Mouse (Mus musculus): Measurements from ENCODE around the gene Dnajb1. TPM values are rescaled to one million over a fixed set of nuclear protein-coding genes. Genes with fewer than 3 reads are reported as not detected.
"Not testable (repeated sequence)": the region's sequence is repeated elsewhere in the genome, so short reads cannot be mapped to it uniquely, and the experiment has no call there.

Dnajb1 gene
- polyA plus RNA-seq, 1 experiment from 2014 or later: 65.2 TPM

- 70% methylated on average over 4 of the region's 4 CpGs for WGBS
- Histone ChIP-seq H3K27ac (ENCODE audit: low read length) (no peak overlapping the region), H3K4me1 (replicated peaks; ENCODE audit: control insufficient read depth, insufficient read depth, low read length) (peaks cover 10% of the 10 kb centered on the region), H3K36me3 (ENCODE audit: control insufficient read depth, insufficient read depth, low read length) (peaks cover 19% of the 10 kb centered on the region), H3K9me3 (ENCODE audit: control insufficient read depth, low read length) (no peaks in the 10 kb centered on the region), H3K4me2 (ENCODE audit: low read depth, low read length) (no peak overlapping the region), H3K4me3 (ENCODE audit: low read length) (no peak overlapping the region), H3K9ac (ENCODE audit: low read length) (no peak overlapping the region), H3K27me3 (ENCODE audit: control insufficient read depth, insufficient read depth, low read depth, low read length) (no peaks in the 10 kb centered on the region)
- no peak for ATAC-seq (ENCODE audit: low read depth)
Measured at GRCm38 (mm10) chr8:83569165-83569564, 38.8 kb upstream of the Dnajb1 start.

DNA sequence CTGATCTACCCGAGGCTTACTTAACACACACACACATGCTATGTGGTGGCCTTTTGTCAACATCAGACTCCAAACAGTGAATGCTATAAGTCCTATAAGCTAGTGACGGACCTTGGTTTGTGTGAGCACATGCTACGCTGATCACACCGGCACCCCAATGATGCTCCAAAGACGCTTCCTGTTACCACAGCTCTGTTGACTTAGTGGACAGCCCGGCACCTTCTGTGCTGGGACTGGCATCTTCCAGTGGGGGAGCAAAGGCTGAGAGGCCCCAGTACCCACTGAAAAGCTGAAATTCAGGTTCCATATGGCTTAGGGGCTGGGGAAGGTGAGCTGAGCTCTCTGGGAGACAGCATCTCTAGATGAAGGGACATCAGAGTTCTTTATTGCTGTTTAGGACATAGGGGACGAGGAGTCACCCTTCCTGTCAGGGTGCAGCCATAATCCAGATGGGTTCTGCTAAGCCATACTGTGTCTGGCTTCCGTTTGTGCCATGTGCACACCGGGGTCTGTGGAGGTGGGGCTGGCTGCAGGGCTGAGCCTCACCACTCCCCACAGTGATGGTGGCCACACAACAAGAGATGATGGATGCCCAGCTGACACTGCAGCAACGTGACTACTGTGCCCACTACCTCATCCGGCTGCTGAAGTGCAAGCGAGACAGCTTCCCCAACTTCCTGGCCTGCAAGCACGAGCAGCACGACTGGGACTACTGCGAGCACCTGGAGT lies 37.6 kb upstream of the Dnajb1 start:
- H3K4me1 ChIP-seq (replicated peaks; ENCODE audit: control insufficient read depth, insufficient read depth, low read length): peaks cover 21% of the 10 kb centered on the region
- ATAC-seq (ENCODE audit: low read depth): no peak
- no peak overlapping the region for H3K4me2 ChIP-seq (ENCODE audit: low read depth, low read length)
- H3K27ac ChIP-seq (ENCODE audit: low read length): no peak overlapping the region
- no peaks in the 10 kb centered on the region for H3K27me3 ChIP-seq (ENCODE audit: control insufficient read depth, insufficient read depth, low read depth, low read length)
- no peaks in the 10 kb centered on the region for H3K9me3 ChIP-seq (ENCODE audit: control insufficient read depth, low read length)
- H3K9ac ChIP-seq (ENCODE audit: low read length): no peak overlapping the region
- H3K4me3 ChIP-seq (ENCODE audit: low read length): no peak overlapping the region
- whole genome bisulfite sequencing: 79% methylated on average over 15 of the region's 15 CpGs
- H3K36me3 ChIP-seq (ENCODE audit: control insufficient read depth, insufficient read depth, low read length): peaks cover 19% of the 10 kb centered on the region

GRCm38 (mm10) chr8:83571001-83571340 lies 37.0 kb upstream of the Dnajb1 start:
- H3K27me3 ChIP-seq (ENCODE audit: control insufficient read depth, insufficient read depth, low read depth, low read length); H3K4me2 ChIP-seq (ENCODE audit: low read depth, low read length); H3K27ac ChIP-seq (ENCODE audit: low read length); ATAC-seq (ENCODE audit: low read depth); H3K9me3 ChIP-seq (ENCODE audit: control insufficient read depth, low read length); H3K4me3 ChIP-seq (ENCODE audit: low read length); H3K9ac ChIP-seq (ENCODE audit: low read length): not testable (repeated sequence)
- 95% methylated on average over 3 of the region's 7 CpGs for WGBS
- Histone ChIP-seq H3K36me3 (ENCODE audit: control insufficient read depth, insufficient read depth, low read length) (peaks cover 19% of the 10 kb centered on the region), H3K4me1 (replicated peaks; ENCODE audit: control insufficient read depth, insufficient read depth, low read length) (peaks cover 25% of the 10 kb centered on the region)

DNA sequence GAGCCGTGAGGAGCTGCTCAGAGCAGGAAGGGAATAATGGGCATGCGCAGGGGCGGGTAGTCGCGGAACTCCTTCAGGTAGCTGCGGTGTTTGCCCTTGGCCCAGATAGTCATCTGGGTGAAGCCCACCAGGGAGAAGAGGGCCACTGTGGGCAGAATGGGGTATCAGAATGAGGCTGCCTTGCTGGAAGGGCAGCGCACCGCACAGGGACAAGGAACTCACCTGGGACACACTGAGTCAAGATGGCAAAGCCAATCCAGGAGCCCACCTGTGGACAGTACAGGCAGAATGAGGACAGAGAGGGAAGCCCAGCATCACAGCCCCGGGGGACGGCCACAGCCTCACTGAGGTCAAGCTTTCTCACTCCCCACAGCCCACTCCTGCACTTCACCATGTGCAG lies 36.2 kb upstream of the Dnajb1 start:
- peaks cover 31% of the 10 kb centered on the region for H3K4me1 ChIP-seq (replicated peaks; ENCODE audit: control insufficient read depth, insufficient read depth, low read length)
- no peak overlapping the region for H3K4me2 ChIP-seq (ENCODE audit: low read depth, low read length)
- H3K9me3 ChIP-seq (ENCODE audit: control insufficient read depth, low read length): no peaks in the 10 kb centered on the region
- peaks cover 19% of the 10 kb centered on the region for H3K36me3 ChIP-seq (ENCODE audit: control insufficient read depth, insufficient read depth, low read length)
- 87% methylated on average over 10 of the region's 10 CpGs for WGBS
- ATAC-seq (ENCODE audit: low read depth): no peak
- H3K27me3 ChIP-seq (ENCODE audit: control insufficient read depth, insufficient read depth, low read depth, low read length): no peaks in the 10 kb centered on the region
- no peak overlapping the region for H3K27ac ChIP-seq (ENCODE audit: low read length)
- H3K9ac ChIP-seq (ENCODE audit: low read length): no peak overlapping the region
- H3K4me3 ChIP-seq (ENCODE audit: low read length): no peak overlapping the region

GRCm38 (mm10) chr8:83572246-83572812 lies 35.7 kb upstream of the Dnajb1 start:
- Histone ChIP-seq H3K27ac (ENCODE audit: low read length) (no peak overlapping the region), H3K9me3 (ENCODE audit: control insufficient read depth, low read length) (no peaks in the 10 kb centered on the region), H3K27me3 (ENCODE audit: control insufficient read depth, insufficient read depth, low read depth, low read length) (no peaks in the 10 kb centered on the region), H3K4me1 (replicated peaks; ENCODE audit: control insufficient read depth, insufficient read depth, low read length) (peaks cover 34% of the 10 kb centered on the region), H3K4me3 (ENCODE audit: low read length) (no peak overlapping the region), H3K4me2 (ENCODE audit: low read depth, low read length) (no peak overlapping the region), H3K36me3 (ENCODE audit: control insufficient read depth, insufficient read depth, low read length) (peaks cover 19% of the 10 kb centered on the region), H3K9ac (ENCODE audit: low read length) (no peak overlapping the region)
- no peak for ATAC-seq (ENCODE audit: low read depth)
- 90% methylated on average over 5 of the region's 5 CpGs for WGBS

- Histone ChIP-seq H3K27ac (ENCODE audit: low read length) (no peak overlapping the region), H3K36me3 (ENCODE audit: control insufficient read depth, insufficient read depth, low read length) (peaks cover 19% of the 10 kb centered on the region), H3K4me1 (replicated peaks; ENCODE audit: control insufficient read depth, insufficient read depth, low read length) (peaks cover 32% of the 10 kb centered on the region)
Measured at GRCm38 (mm10) chr8:83573140-83573875, 34.7 kb upstream of the Dnajb1 start.

DNA sequence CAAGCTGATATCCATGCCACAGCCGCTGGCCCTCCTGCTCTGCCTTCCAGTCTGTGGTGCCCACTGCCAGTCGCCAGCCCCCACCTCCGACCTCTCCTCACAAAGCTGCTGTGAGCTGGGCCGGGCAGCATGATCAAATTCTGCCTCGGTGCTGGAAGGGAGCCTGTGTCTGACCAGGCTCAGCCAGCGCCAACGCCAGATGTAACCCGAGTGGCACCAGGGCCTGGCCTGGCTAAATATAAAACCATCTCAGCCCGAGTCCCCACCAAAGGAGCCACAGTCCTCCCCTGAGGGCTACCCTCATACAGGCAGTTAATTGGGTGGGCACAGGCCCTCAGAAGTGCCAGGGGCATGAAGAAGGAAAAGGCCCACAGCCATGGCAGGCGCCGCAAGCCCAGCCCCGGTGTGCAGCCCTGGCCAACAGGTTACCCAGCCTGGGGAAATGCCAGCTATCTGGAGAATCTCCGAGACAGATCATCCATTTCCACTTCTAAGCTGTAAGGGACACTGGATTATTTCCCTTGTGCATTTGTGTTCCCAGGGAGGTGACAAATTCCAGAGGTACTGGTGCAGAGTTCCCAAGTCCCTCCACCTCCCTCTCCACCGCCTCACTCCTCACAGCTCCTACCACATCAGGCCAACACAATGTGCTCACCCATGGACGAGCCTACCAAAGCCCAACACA lies 33.2 kb upstream of the Dnajb1 start:
- H3K27me3 ChIP-seq (ENCODE audit: control insufficient read depth, insufficient read depth, low read depth, low read length): no peaks in the 10 kb centered on the region
- peak overlapping the region; percentile 97 for H3K27ac ChIP-seq (ENCODE audit: low read length)
- no peaks in the 10 kb centered on the region for H3K9me3 ChIP-seq (ENCODE audit: control insufficient read depth, low read length)
- WGBS: 63% methylated on average over 15 of the region's 15 CpGs
- H3K4me2 ChIP-seq (ENCODE audit: low read depth, low read length): no peak overlapping the region
- ATAC-seq (ENCODE audit: low read depth): no peak
- peaks cover 19% of the 10 kb centered on the region for H3K36me3 ChIP-seq (ENCODE audit: control insufficient read depth, insufficient read depth, low read length)
- H3K4me3 ChIP-seq (ENCODE audit: low read length): no peak overlapping the region
- H3K4me1 ChIP-seq (replicated peaks; ENCODE audit: control insufficient read depth, insufficient read depth, low read length): peaks cover 42% of the 10 kb centered on the region
- H3K9ac ChIP-seq (ENCODE audit: low read length): peak overlapping the region; percentile 30; the same call in 1 of the 2 replicates

More at GRCm38 (mm10) chr8:83573140-83573875, 34.7 kb upstream of the Dnajb1 start:
- no peak overlapping the region for H3K9ac ChIP-seq (ENCODE audit: low read length)
- H3K4me2 ChIP-seq (ENCODE audit: low read depth, low read length): no peak overlapping the region
- H3K4me3 ChIP-seq (ENCODE audit: low read length): no peak overlapping the region
- no peak for ATAC-seq (ENCODE audit: low read depth)
- 78% methylated on average over 18 of the region's 18 CpGs for WGBS
- no peaks in the 10 kb centered on the region for H3K9me3 ChIP-seq (ENCODE audit: control insufficient read depth, low read length)
- H3K27me3 ChIP-seq (ENCODE audit: control insufficient read depth, insufficient read depth, low read depth, low read length): no peaks in the 10 kb centered on the region

DNA sequence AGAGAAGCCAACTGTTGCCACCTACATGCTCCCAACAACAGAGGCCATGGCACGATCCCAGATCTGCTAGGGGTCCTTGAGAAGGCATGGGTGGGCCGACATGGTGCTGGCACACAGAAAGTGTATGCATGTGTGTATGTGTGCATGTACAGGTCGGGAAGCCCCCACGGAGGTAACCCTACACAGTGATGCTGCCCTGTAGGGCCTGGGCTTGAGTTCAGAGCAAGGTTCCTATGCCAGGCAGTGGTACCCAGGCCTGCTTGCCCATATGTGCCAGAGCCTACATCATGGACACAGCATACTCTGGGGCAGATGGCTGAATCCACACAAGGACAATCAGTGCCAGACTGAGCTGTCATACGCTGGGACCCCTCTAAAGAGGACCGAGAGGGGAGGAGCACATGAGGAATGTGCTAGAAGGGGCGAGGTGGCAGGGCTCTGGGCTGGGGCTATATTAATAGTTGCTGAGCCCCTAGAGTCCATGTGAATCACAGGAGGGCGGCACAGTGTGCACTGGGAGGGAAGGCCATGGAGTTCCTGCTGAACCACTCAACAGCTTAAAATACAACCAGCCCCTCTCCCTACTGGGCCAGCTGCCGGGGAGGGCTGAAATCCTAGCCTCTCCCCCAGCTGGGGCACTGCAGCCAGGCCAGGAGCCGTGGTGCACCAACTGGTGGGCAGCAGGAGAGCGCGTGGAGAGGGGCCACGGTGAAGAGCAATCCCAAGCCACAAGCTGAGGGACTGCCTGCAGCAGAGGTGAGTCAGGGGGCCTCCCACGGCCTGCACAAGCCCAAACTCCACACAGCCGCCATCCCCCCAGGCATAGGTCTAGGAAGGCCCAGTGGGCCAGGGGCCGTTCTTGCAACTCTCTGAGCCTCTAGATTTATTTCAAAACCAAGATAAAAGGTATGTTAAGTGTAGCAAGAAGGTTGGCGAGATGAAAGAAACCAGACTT lies 32.2 kb upstream of the Dnajb1 start:
- Histone ChIP-seq H3K4me3 (ENCODE audit: low read length) (no peak overlapping the region), H3K4me1 (replicated peaks; ENCODE audit: control insufficient read depth, insufficient read depth, low read length) (peaks cover 42% of the 10 kb centered on the region), H3K4me2 (ENCODE audit: low read depth, low read length) (peak overlapping the region; percentile 31; the same call in 1 of the 2 replicates), H3K36me3 (ENCODE audit: control insufficient read depth, insufficient read depth, low read length) (peaks cover 19% of the 10 kb centered on the region), H3K9me3 (ENCODE audit: control insufficient read depth, low read length) (no peaks in the 10 kb centered on the region), H3K27ac (ENCODE audit: low read length) (peak overlapping the region; percentile 97), H3K27me3 (ENCODE audit: control insufficient read depth, insufficient read depth, low read depth, low read length) (no peaks in the 10 kb centered on the region), H3K9ac (ENCODE audit: low read length) (peak overlapping the region; percentile 51; the same call in 1 of the 2 replicates)
- WGBS: 55% methylated on average over 17 of the region's 17 CpGs
- peak; percentile 40 for ATAC-seq (ENCODE audit: low read depth)
